Mouse (Mus musculus) lung, postnatal 0 days (tissue): ENCODE results near the gene Cdv3. TPM values are rescaled to one million over a fixed set of nuclear protein-coding genes. Genes with fewer than 3 reads are reported as not detected.
A peak's percentile ranks its signal among the peaks of the same experiment; 100 is the strongest.

Experiments used
- ATAC-seq: fragments of 200-750 bp; cut with Nextera tagmentation; 2 replicates; pipeline ENCODE4 v1.8.0; 2017; ENCODE audit warnings: moderate library complexity
- DNase-seq: peaks from one replicate; pipeline ENCODE4 v3.0.0-alpha.2; 2016; ENCODE audit warnings: low spot score
- H3K27ac ChIP-seq: fragments of 300-500 bp; sonication (generic); 2 replicates; pipeline ENCODE4 v1.5.1; 2014; ENCODE audit warnings: antibody characterized with exemption, mild to moderate bottlenecking, low read length, mixed read lengths
- H3K27me3 ChIP-seq: fragments of 300-500 bp; sonication (generic); replicated peaks from 2 replicates; pipeline ENCODE4 v1.6.1; 2014; ENCODE audit warnings: low read length, mixed read lengths; ENCODE audit not compliant: insufficient read depth
- H3K36me3 ChIP-seq: fragments of 300-500 bp; sonication (generic); 2 replicates; pipeline ENCODE4 v1.6.1; 2014; ENCODE audit warnings: low read length, mixed read lengths; ENCODE audit not compliant: insufficient read depth
- H3K4me1 ChIP-seq: fragments of 300-500 bp; sonication (generic); 2 replicates; pipeline ENCODE4 v1.6.1; 2014; ENCODE audit warnings: antibody characterized with exemption, low read depth, low read length, mixed read lengths; ENCODE audit not compliant: insufficient read depth
- H3K4me2 ChIP-seq: fragments of 300-500 bp; sonication (generic); replicated peaks from 2 replicates; pipeline ENCODE4 v1.6.1; 2014; ENCODE audit warnings: low read depth, mild to moderate bottlenecking, low read length, moderate library complexity, mixed read lengths
- H3K4me3 ChIP-seq: fragments of 300-500 bp; sonication (generic); 2 replicates; pipeline ENCODE4 v1.5.1; 2014; ENCODE audit warnings: low read depth, low read length
- H3K9ac ChIP-seq: fragments of 300-500 bp; sonication (generic); replicated peaks from 2 replicates; pipeline ENCODE4 v1.6.1; 2014; ENCODE audit warnings: low read depth, mild to moderate bottlenecking
- H3K9me3 ChIP-seq: fragments of 300-500 bp; sonication (generic); 2 replicates; pipeline ENCODE4 v1.6.1; 2016; ENCODE audit warnings: low read length, mixed read lengths
- CTCF ChIP-seq: IDR thresholded peaks from 2 replicates; pipeline ENCODE4 v1.5.1; 2016; ENCODE audit warnings: antibody characterized with exemption, mild to moderate bottlenecking
- EP300 ChIP-seq: IDR thresholded peaks from 2 replicates; pipeline ENCODE4 v1.6.1; 2016; ENCODE audit warnings: antibody characterized with exemption, mild to moderate bottlenecking, control low read depth
- whole genome bisulfite sequencing: fragments of 180-500 bp; shearing (Covaris S2); extraction: QIAGEN DNeasy Blood & Tissue Kit; methylation state at CpG from one replicate; pipeline ENCODE4 v1.1.7; 2014; 5-methylcytosine and 5-hydroxymethylcytosine counted together
- polyA plus RNA-seq: library from polyadenylated mRNA; unstranded; fragments of >200 nt; fragmentation: Nextera tagmentation; extraction: Ambion mirVana; gene quantifications from 2 replicates; pipeline ENCODE4 v1.2.1, GENCODE M21; 2015

Gene Cdv3
- polyA plus RNA-seq, 1 experiment from 2014 or later, result 60.2 TPM

DNA sequence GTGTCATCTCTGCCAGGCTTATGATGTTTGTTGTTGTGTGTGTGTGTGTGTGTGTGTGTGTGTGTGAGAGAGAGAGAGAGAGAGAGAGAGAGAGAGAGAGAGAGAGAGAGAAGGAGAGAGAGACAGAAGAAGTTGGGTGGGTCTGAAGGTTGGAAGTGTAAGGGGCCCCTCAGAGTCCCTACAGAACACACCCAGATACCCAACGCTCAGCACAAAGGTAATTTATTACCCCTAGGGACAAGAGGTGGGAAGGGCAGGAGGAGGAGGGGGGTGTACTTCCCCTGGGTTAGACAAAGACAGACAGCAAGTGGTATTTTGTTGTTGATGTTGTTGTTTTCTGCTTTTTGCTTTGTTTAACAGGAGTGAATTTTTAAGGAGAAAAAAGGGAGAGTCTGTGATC lies 20.0 kb upstream of the Cdv3 start:
- no peak overlapping the region for H3K4me2 ChIP-seq
- H3K36me3 ChIP-seq, result no peaks in the 10 kb centered on the region
- DNase-seq, result no peak
- WGBS, result 7% methylated on average over 1 of the region's 1 CpGs
- no peaks in the 10 kb centered on the region for H3K27me3 ChIP-seq
- no peak overlapping the region for H3K27ac ChIP-seq
- no peak overlapping the region for H3K9ac ChIP-seq
- H3K4me1 ChIP-seq, result no peaks in the 10 kb centered on the region
- no peaks in the 10 kb centered on the region for H3K9me3 ChIP-seq
- H3K4me3 ChIP-seq, result no peak overlapping the region
- no peak for ATAC-seq
- TF ChIP-seq EP300 (no peak), CTCF (no peak)

DNA sequence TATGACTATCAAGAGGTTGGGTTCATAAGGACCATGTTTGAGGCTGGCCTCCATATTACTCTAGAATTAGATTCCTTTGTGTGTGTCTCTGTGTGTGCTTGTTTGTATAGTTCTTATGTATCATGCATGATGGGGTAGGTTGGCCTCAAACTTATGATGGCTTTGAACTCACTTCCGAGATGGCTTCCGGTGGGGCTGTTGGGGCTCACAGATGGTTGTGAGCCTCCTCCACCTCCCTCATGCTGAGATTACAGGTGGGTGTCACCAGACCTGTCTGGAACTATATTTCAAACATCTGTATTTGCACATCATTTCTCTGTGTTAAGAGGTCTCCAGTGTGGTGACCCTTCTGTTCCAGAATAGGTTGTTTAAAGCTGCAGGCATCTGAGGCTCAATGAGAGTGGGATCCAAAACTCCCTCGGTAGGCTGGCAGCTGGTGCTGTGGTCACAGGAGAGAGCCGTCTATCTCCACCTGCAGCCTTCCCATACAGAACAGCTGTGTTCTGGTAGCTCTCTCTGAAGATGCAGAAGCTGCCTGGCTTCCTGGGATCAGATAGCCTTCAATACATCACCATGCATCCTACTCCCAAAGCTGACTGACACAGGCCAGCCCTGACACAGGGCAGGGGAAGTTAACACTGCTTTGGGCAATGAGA lies 18.6 kb upstream of the Cdv3 start:
- H3K4me2 ChIP-seq, result no peak overlapping the region
- WGBS, result 60% methylated on average over 4 of the region's 4 CpGs
- ATAC-seq, result no peak

GRCm38 (mm10) chr9:103383576-103383975 lies 17.9 kb upstream of the Cdv3 start:
- Histone ChIP-seq H3K9ac (no peak overlapping the region), H3K4me2 (no peak overlapping the region), H3K36me3 (no peaks in the 10 kb centered on the region), H3K4me3 (no peak overlapping the region), H3K4me1 (no peaks in the 10 kb centered on the region), H3K27me3 (no peaks in the 10 kb centered on the region), H3K9me3 (no peaks in the 10 kb centered on the region), H3K27ac (no peak overlapping the region)
- WGBS, result 97% methylated on average over 1 of the region's 1 CpGs
- no peak for ATAC-seq
- DNase-seq, result no peak
- TF ChIP-seq CTCF (no peak), EP300 (no peak)

More for the DNA sequence above, 18.6 kb upstream of the Cdv3 start:
- no peak overlapping the region for H3K9ac ChIP-seq
- DNase-seq, result no peak
- no peaks in the 10 kb centered on the region for H3K27me3 ChIP-seq
- no peak overlapping the region for H3K27ac ChIP-seq
- H3K4me1 ChIP-seq, result no peaks in the 10 kb centered on the region
- H3K4me3 ChIP-seq, result no peak overlapping the region
- no peaks in the 10 kb centered on the region for H3K9me3 ChIP-seq
- TF ChIP-seq EP300, result no peak
- no peaks in the 10 kb centered on the region for H3K36me3 ChIP-seq

DNA sequence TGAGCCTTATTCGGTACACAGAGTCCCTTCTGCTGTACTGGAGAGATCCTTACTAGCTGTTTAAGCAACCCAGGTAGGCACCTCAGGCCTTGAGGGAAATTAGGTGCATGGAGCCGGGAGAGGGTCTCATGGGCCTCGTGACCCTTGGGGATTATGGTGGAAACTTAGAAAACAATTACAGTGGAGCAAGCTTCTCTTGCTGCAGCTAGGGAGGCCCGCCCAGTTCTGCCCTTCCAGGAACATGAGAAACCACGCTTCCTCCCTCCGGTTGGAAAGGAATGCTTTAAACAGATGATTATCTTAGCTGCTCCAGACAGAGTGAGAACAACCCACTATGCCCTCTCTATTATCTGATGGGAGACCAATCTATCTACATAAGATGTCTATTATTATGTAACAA lies 17.3 kb upstream of the Cdv3 start:
- Histone ChIP-seq H3K4me3 (no peak overlapping the region), H3K9ac (no peak overlapping the region), H3K4me2 (no peak overlapping the region), H3K4me1 (no peaks in the 10 kb centered on the region), H3K36me3 (no peaks in the 10 kb centered on the region), H3K9me3 (no peaks in the 10 kb centered on the region), H3K27ac (no peak overlapping the region), H3K27me3 (no peaks in the 10 kb centered on the region)
- TF ChIP-seq CTCF, result no peak
- TF ChIP-seq EP300, result peak; percentile 19; the same call in 1 of the 2 replicates
- ATAC-seq, result peak; percentile 43; the same call in 1 of the 2 replicates
- peak; percentile 35 for DNase-seq
- 39% methylated on average over 6 of the region's 6 CpGs for WGBS

DNA sequence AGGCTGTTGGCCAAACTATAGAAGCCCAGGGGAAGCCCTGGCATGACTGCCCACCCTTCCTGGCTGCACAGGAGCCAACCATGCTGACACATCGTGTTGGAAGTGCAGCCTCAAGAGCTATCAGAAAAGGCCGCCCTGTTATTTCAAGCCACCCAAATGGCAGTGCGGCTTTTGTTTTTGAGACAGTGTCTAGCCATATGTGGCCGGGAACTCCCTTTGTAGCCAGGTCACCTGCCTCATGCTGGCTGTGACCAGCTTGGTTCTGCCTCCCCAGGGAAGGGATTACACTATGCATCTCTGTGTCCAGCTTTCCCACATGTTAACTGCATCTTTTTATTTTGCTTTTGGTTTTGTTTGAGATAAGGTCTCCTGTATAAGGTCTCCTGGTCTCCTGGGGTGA lies 14.9 kb upstream of the Cdv3 start:
- no peak for TF ChIP-seq CTCF
- TF ChIP-seq EP300, result no peak
- H3K9me3 ChIP-seq, result no peaks in the 10 kb centered on the region

GRCm38 (mm10) chr9:103379199-103379598 lies 13.6 kb upstream of the Cdv3 start:
- no peaks in the 10 kb centered on the region for H3K36me3 ChIP-seq
- no peaks in the 10 kb centered on the region for H3K9me3 ChIP-seq
- H3K4me1 ChIP-seq, result no peaks in the 10 kb centered on the region
- TF ChIP-seq EP300 (no peak), CTCF (no peak)
- no peaks in the 10 kb centered on the region for H3K27me3 ChIP-seq
- H3K27ac ChIP-seq, result no peak overlapping the region
- H3K4me2 ChIP-seq, result no peak overlapping the region
- ATAC-seq (no peak), DNase-seq (no peak)
- WGBS, result 54% methylated on average over 9 of the region's 9 CpGs
- no peak overlapping the region for H3K9ac ChIP-seq
- no peak overlapping the region for H3K4me3 ChIP-seq

More for the DNA sequence above, 14.9 kb upstream of the Cdv3 start:
- no peaks in the 10 kb centered on the region for H3K36me3 ChIP-seq
- H3K4me3 ChIP-seq, result no peak overlapping the region
- no peak overlapping the region for H3K4me2 ChIP-seq
- no peaks in the 10 kb centered on the region for H3K4me1 ChIP-seq
- no peak for ATAC-seq
- 89% methylated on average over 4 of the region's 4 CpGs for WGBS
- no peak overlapping the region for H3K27ac ChIP-seq
- H3K9ac ChIP-seq, result no peak overlapping the region
- DNase-seq, result no peak
- no peaks in the 10 kb centered on the region for H3K27me3 ChIP-seq

DNA sequence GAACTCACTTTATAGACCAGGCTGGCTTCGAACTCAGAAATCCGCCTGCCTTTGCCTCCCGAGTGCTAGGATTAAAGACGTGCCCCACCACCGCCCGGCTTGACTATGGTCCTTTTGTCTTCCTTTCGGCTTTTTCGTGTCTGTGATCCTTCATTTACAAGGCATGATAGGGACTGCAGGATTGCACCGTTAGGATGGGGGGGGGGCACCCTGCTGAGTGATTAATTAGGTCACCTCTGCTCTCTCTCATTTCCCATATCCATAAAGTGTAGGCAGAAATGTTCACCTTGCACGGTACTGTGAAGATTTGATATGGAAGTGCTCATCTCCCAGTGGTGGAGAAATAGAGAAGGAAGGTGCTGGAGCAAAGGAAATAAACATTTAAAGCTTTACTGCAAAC lies 13.0 kb upstream of the Cdv3 start:
- TF ChIP-seq CTCF, result no peak
- no peak for TF ChIP-seq EP300
- Histone ChIP-seq H3K27me3 (no peaks in the 10 kb centered on the region), H3K4me1 (no peaks in the 10 kb centered on the region), H3K27ac (no peak overlapping the region), H3K4me3 (no peak overlapping the region), H3K36me3 (no peaks in the 10 kb centered on the region), H3K9me3 (no peaks in the 10 kb centered on the region), H3K9ac (no peak overlapping the region), H3K4me2 (no peak overlapping the region)
- 62% methylated on average over 10 of the region's 10 CpGs for WGBS
- ATAC-seq (no peak), DNase-seq (no peak)
